10 mouse cellular contexts compared by ENCODE assay signal in genomic region chr5:34201396-34201795, GRCm38 (mm10). TPM values are rescaled to one million over a fixed set of nuclear protein-coding genes. Genes with fewer than 3 reads are reported as not detected.
A peak's percentile ranks its signal among the peaks of the same experiment; 100 is the strongest.
DNase-seq lines count a peak whose midpoint lies in the region; ATAC-seq and TF ChIP-seq lines count a peak whose summit lies in the region.
"Had no signal": no experiment of that assay in that cellular context is flagged by ENCODE, and none has a peak within 500 bp of the region (broad histone marks: within the 10 kb centered on the region; RNA-seq: fewer than 3 reads in every experiment).

No protein-coding gene starts in this region.

- H3ac ChIP-seq in C2C12 (ENCODE audit: control insufficient read depth, insufficient read length, low read depth): no peak overlapping the region

- no peak overlapping the region for H3K9ac ChIP-seq in heart, postnatal 0 days (replicated peaks; ENCODE audit: low read depth, low read length)
- H3K9ac ChIP-seq in lung, embryonic 16.5 days (ENCODE audit: low read length): no peak overlapping the region
- H3K9ac ChIP-seq: liver, embryonic 12.5 days; neural tube, embryonic 12.5 days had no signal

- no peak overlapping the region for H3K4me3 ChIP-seq in heart, postnatal 0 days (ENCODE audit: low read depth, low read length)
- no peak overlapping the region for H3K4me3 ChIP-seq in C2C12 (ENCODE audit: insufficient read depth, poor library complexity, severe bottlenecking)
- no peak overlapping the region for H3K4me3 ChIP-seq in bone marrow, adult 2 months (replicated peaks; ENCODE audit: control insufficient read depth, low read depth, low read length)
- H3K4me3 ChIP-seq in lung, embryonic 16.5 days (ENCODE audit: low read length): no peak overlapping the region
- H3K4me3 ChIP-seq: liver, embryonic 12.5 days; neural tube, embryonic 12.5 days had no signal

- H3K27me3 ChIP-seq in heart, postnatal 0 days (ENCODE audit: control insufficient read depth, insufficient read depth, low read length): no peaks in the 10 kb centered on the region
- H3K27me3 ChIP-seq in C2C12 (ENCODE audit: control insufficient read depth, insufficient read depth, insufficient read length): peaks cover 27% of the 10 kb centered on the region
- no peaks in the 10 kb centered on the region for H3K27me3 ChIP-seq in lung, embryonic 16.5 days (ENCODE audit: control insufficient read depth, insufficient read depth, low read depth, low read length)
- H3K27me3 ChIP-seq: liver, embryonic 12.5 days; neural tube, embryonic 12.5 days had no signal

- peak; percentile 43 for TF ChIP-seq CTCF in heart, postnatal 0 days (IDR thresholded peaks at IDR 0.05; ENCODE audit: low read depth)
- TF ChIP-seq CTCF in C2C12 (IDR thresholded peaks at IDR 0.05; ENCODE audit: control insufficient read depth, insufficient read depth, insufficient read length): peak; percentile 5
- peak; percentile 19; the same call in 1 of the 2 replicates for TF ChIP-seq CTCF in bone marrow, adult 2 months (IDR thresholded peaks at IDR 0.05; ENCODE audit: control insufficient read depth, insufficient read depth, low read length)

- no peak overlapping the region for H3K27ac ChIP-seq in heart, postnatal 0 days (ENCODE audit: low read depth)
- H3K27ac ChIP-seq in bone marrow, adult 2 months (ENCODE audit: control insufficient read depth, insufficient read depth, low read depth, low read length, poor library complexity): no peak overlapping the region
- 0 out of 2 replicates have a peak overlapping the region, but pooled peaks have one; percentile 5 for H3K27ac ChIP-seq in lung, embryonic 16.5 days (ENCODE audit: low read length)
- H3K27ac ChIP-seq: liver, embryonic 12.5 days; neural tube, embryonic 12.5 days had no signal

- 52% methylated on average over 2 of the region's 2 CpGs for WGBS in heart, postnatal 0 days
- 15% methylated on average over 2 of the region's 2 CpGs for whole genome bisulfite sequencing in bone marrow, adult 2 months
- WGBS in lung, embryonic 16.5 days: 51% methylated on average over 2 of the region's 2 CpGs

- peaks cover 21% of the 10 kb centered on the region for H3K4me1 ChIP-seq in heart, postnatal 0 days (ENCODE audit: control insufficient read depth, insufficient read depth)
- H3K4me1 ChIP-seq in bone marrow, adult 2 months (ENCODE audit: control insufficient read depth, insufficient read depth, low read length): no peaks in the 10 kb centered on the region; the same call in 1 of the 2 replicates
- peaks cover 7% of the 10 kb centered on the region; the same call in 1 of the 2 replicates for H3K4me1 ChIP-seq in lung, embryonic 16.5 days (replicated peaks; ENCODE audit: control insufficient read depth, insufficient read depth, low read length)
- H3K4me1 ChIP-seq: liver, embryonic 12.5 days; neural tube, embryonic 12.5 days had no signal

- no peak for TF ChIP-seq EP300 in heart, postnatal 0 days (IDR thresholded peaks at IDR 0.05; ENCODE audit: low read depth)

- H3K9me3 ChIP-seq in heart, postnatal 0 days (replicated peaks; ENCODE audit: control insufficient read depth, low read length): no peaks in the 10 kb centered on the region
- no peaks in the 10 kb centered on the region for H3K9me3 ChIP-seq in lung, embryonic 16.5 days (ENCODE audit: control insufficient read depth, low read length)
- H3K9me3 ChIP-seq: liver, embryonic 12.5 days; neural tube, embryonic 12.5 days had no signal

- TF ChIP-seq POLR2A in bone marrow, adult 2 months (IDR thresholded peaks at IDR 0.05; ENCODE audit: borderline replicate concordance, control insufficient read depth, low read depth, low read length): no peak

- no peak overlapping the region for H3K4me2 ChIP-seq in heart, postnatal 0 days (ENCODE audit: low read depth, low read length)
- no peak overlapping the region for H3K4me2 ChIP-seq in lung, embryonic 16.5 days (ENCODE audit: low read depth, low read length)
- H3K4me2 ChIP-seq: liver, embryonic 12.5 days; neural tube, embryonic 12.5 days had no signal

- ATAC-seq in heart, postnatal 0 days (ENCODE audit: insufficient read depth, low read depth): peak; percentile 74
- peak; percentile 60; the same call in 1 of the 2 replicates for ATAC-seq in lung, embryonic 16.5 days (ENCODE audit: low read depth)
- ATAC-seq in frontal cortex, adult (ENCODE audit: low TSS enrichment): no peak
- ATAC-seq in erythroid progenitor cell, adult 5-6 weeks (replicated peaks; ENCODE audit: low FRiP score, poor library complexity, severe bottlenecking): no peak
- ATAC-seq: liver, embryonic 12.5 days had no signal

- H3K36me3 ChIP-seq in heart, postnatal 0 days (replicated peaks; ENCODE audit: control insufficient read depth, insufficient read depth, low read length): no peaks in the 10 kb centered on the region
- H3K36me3 ChIP-seq in C2C12 (ENCODE audit: control insufficient read depth, insufficient read depth): no peaks in the 10 kb centered on the region
- H3K36me3 ChIP-seq in lung, embryonic 16.5 days (ENCODE audit: control insufficient read depth, insufficient read depth, low read length): no peaks in the 10 kb centered on the region
- H3K36me3 ChIP-seq: liver, embryonic 12.5 days; neural tube, embryonic 12.5 days had no signal

- intact Hi-C loops in heart, postnatal 36 days (cut with DNase I): no loop called here
- intact Hi-C loops in left cerebral cortex, postnatal 10 days (cut with DNase I): no loop called here

- no peak for DNase-seq in heart, postnatal 0 days (ENCODE audit: low spot score)
- no peak for DNase-seq in heart, postnatal 36 days
- no peak for DNase-seq in left cerebral cortex, postnatal 10 days (ENCODE audit: extremely low spot score in 1 of 2, low spot score in 2 of 2)

- H3K79me3 ChIP-seq in C2C12 (ENCODE audit: low read depth): no peaks in the 10 kb centered on the region

- no peaks in the 10 kb centered on the region for H3K79me2 ChIP-seq in C2C12 (ENCODE audit: control insufficient read depth, insufficient read depth)

TF ChIP-seq in C2C12, 6 proteins besides CTCF, POLR2A, EP300 and RAD21:
- TF ChIP-seq CEBPB (IDR thresholded peaks at IDR 0.05; ENCODE audit: low read depth) (no peak), MYOD1 (IDR thresholded peaks at IDR 0.05; ENCODE audit: control insufficient read depth, insufficient read length, low read depth) (no peak), USF1 (IDR thresholded peaks at IDR 0.05; ENCODE audit: low read depth) (no peak), MYOG (IDR thresholded peaks at IDR 0.05; ENCODE audit: control insufficient read depth, extremely low read depth, insufficient read length) (no peak), FOSL1 (IDR thresholded peaks at IDR 0.05; ENCODE audit: insufficient read depth, low read length, poor library complexity, severe bottlenecking) (no peak), MAX (IDR thresholded peaks at IDR 0.05) (no peak)

RNA-seq across cellular contexts. Expression of gene Mxd4, which starts 13.9 kb away (rescaled TPM):
- 104 and 114 TPM in 2 replicates for total RNA-seq in heart, postnatal 0 days (2014; rRNA removed; ENCODE audit: low replicate concordance)
- 22.5 and 24.5 TPM in 2 replicates for polyA plus RNA-seq in heart, postnatal 0 days (2015; fragmentation: Nextera tagmentation; extraction: Ambion mirVana)
- 10 to 100 TPM; 73.8 to 84.6 TPM for total RNA-seq in heart, postnatal 36 days (2021)
- polyA plus RNA-seq in C2C12 (2012; fragmentation: generic; extraction: Trizol): 15.3 TPM
- polyA plus RNA-seq in bone marrow, adult 2 months (2011; ENCODE audit: insufficient read depth, insufficient read length, low replicate concordance, missing spikeins): 21.8 and 51.1 TPM in 2 replicates
- polyA plus RNA-seq in lung, embryonic 16.5 days (2015; fragmentation: Nextera tagmentation; extraction: Ambion mirVana): 57.4 and 61.1 TPM in 2 replicates
- 4.7 and 7.1 TPM in 2 replicates for total RNA-seq in erythroid progenitor cell, adult 5-6 weeks (2015; ENCODE audit: low replicate concordance)
- total RNA-seq in erythroid progenitor cell, adult 5-6 weeks (2017; ENCODE audit: low replicate concordance): 3.6 and 13.6 TPM in 2 replicates
- total RNA-seq in left cerebral cortex, postnatal 10 days (2021): 10 to 100 TPM; 61.1 to 70.5 TPM

RNA-seq across cellular contexts. Expression of gene Haus3, which starts 32.1 kb away (rescaled TPM):
- total RNA-seq in heart, postnatal 0 days (2014; rRNA removed; ENCODE audit: low replicate concordance): 5.6 and 17.9 TPM in 2 replicates
- polyA plus RNA-seq in heart, postnatal 0 days (2015; fragmentation: Nextera tagmentation; extraction: Ambion mirVana): 11.4 and 11.6 TPM in 2 replicates
- 1 to 10 TPM; 3.4 to 4.1 TPM for total RNA-seq in heart, postnatal 36 days (2021)
- 7.3 TPM for polyA plus RNA-seq in C2C12 (2012; fragmentation: generic; extraction: Trizol)
- 18.4 and 37.5 TPM in 2 replicates for polyA plus RNA-seq in bone marrow, adult 2 months (2011; ENCODE audit: insufficient read depth, insufficient read length, low replicate concordance, missing spikeins)
- 38.1 and 40.7 TPM in 2 replicates for polyA plus RNA-seq in lung, embryonic 16.5 days (2015; fragmentation: Nextera tagmentation; extraction: Ambion mirVana)
- total RNA-seq in erythroid progenitor cell, adult 5-6 weeks (2015; ENCODE audit: low replicate concordance): 61.6 and 90.5 TPM in 2 replicates
- total RNA-seq in erythroid progenitor cell, adult 5-6 weeks (2017; ENCODE audit: low replicate concordance): 99.5 and 120 TPM in 2 replicates
- total RNA-seq in left cerebral cortex, postnatal 10 days (2021): 1 to 10 TPM; 5.1 to 5.9 TPM

RNA-seq across cellular contexts. Expression of gene Poln, which starts 32.1 kb away (rescaled TPM):
- 0.19 TPM in 1 of 2 replicates, not detected in the other for total RNA-seq in heart, postnatal 0 days (2014; rRNA removed; ENCODE audit: low replicate concordance)
- polyA plus RNA-seq in heart, postnatal 0 days (2015; fragmentation: Nextera tagmentation; extraction: Ambion mirVana): 0.54 and 1.3 TPM in 2 replicates
- total RNA-seq in heart, postnatal 36 days (2021): 1 to 10 TPM; 2.6 to 3.5 TPM
- 0.11 TPM for polyA plus RNA-seq in C2C12 (2012; fragmentation: generic; extraction: Trizol)
- 4.3 and 6.2 TPM in 2 replicates for polyA plus RNA-seq in bone marrow, adult 2 months (2011; ENCODE audit: insufficient read depth, insufficient read length, low replicate concordance, missing spikeins)
- 1.0 and 1.8 TPM in 2 replicates for polyA plus RNA-seq in lung, embryonic 16.5 days (2015; fragmentation: Nextera tagmentation; extraction: Ambion mirVana)
- 1.1 and 4.2 TPM in 2 replicates for total RNA-seq in erythroid progenitor cell, adult 5-6 weeks (2015; ENCODE audit: low replicate concordance)
- 1.7 and 7.3 TPM in 2 replicates for total RNA-seq in erythroid progenitor cell, adult 5-6 weeks (2017; ENCODE audit: low replicate concordance)
- 1 to 10 TPM in 1 of 2 experiments, under 1 TPM in 1; 0.69 to 1.0 TPM for total RNA-seq in left cerebral cortex, postnatal 10 days (2021)

Comparison
In these comparisons a context has a peak if more than half of its experiments do, and no peak if none do; other contexts are left out.
1. ATAC-seq: peak in heart, postnatal 0 days (single experiment) and lung, embryonic 16.5 days (single experiment); none in frontal cortex, adult (single experiment) and erythroid progenitor cell, adult 5-6 weeks (single experiment).
2. Peak in every context shown above with its lines, with median percentiles within 50 percentile points of each other: CTCF ChIP-seq.